Mouse (Mus musculus) liver, embryonic 12.5 days (tissue): ENCODE data around the gene Pdcd6ip. TPM values are rescaled to one million over a fixed set of nuclear protein-coding genes. Genes with fewer than 3 reads are reported as not detected.
"Not testable (repeated sequence)": the region's sequence is repeated elsewhere in the genome, so short reads cannot be mapped to it uniquely, and the experiment has no call there.

ENCODE experiments used
- ATAC-seq: fragments of 200-750 bp; cut with Nextera tagmentation; 2 replicates; pipeline ENCODE4 v1.8.0; 2017; ENCODE audit warnings: moderate number of reproducible peaks, mild to moderate bottlenecking, moderate library complexity
- H3K27ac ChIP-seq: fragments of 300-500 bp; sonication (generic); 2 replicates; pipeline ENCODE4 v1.5.1; 2016; ENCODE audit warnings: mild to moderate bottlenecking
- H3K27me3 ChIP-seq: fragments of 300-500 bp; sonication (generic); replicated peaks from 2 replicates; pipeline ENCODE4 v1.6.1; 2016; ENCODE audit warnings: mild to moderate bottlenecking, moderate library complexity
- H3K36me3 ChIP-seq: fragments of 300-500 bp; sonication (generic); 2 replicates; pipeline ENCODE4 v1.6.1; 2016; ENCODE audit warnings: mild to moderate bottlenecking, moderate library complexity
- H3K4me1 ChIP-seq: fragments of 300-500 bp; sonication (generic); 2 replicates; pipeline ENCODE4 v1.6.1; 2016
- H3K4me2 ChIP-seq: fragments of 300-500 bp; sonication (generic); 2 replicates; pipeline ENCODE4 v1.6.1; 2016; ENCODE audit warnings: mild to moderate bottlenecking, moderate library complexity
- H3K4me3 ChIP-seq: fragments of 300-500 bp; sonication (generic); 2 replicates; pipeline ENCODE4 v1.5.1; 2016; ENCODE audit warnings: mild to moderate bottlenecking, moderate library complexity
- H3K9ac ChIP-seq: fragments of 300-500 bp; sonication (generic); 2 replicates; pipeline ENCODE4 v1.6.1; 2016; ENCODE audit warnings: mild to moderate bottlenecking, moderate library complexity
- H3K9me3 ChIP-seq: fragments of 300-500 bp; sonication (generic); replicated peaks from 2 replicates; pipeline ENCODE4 v1.6.1; 2016; ENCODE audit warnings: mild to moderate bottlenecking, moderate library complexity
- WGBS: fragments of 180-500 bp; shearing (Covaris S2); methylation state at CpG from one replicate; pipeline ENCODE4 v1.1.7; 2016; ENCODE audit not compliant: insufficient replicate concordance; 5-methylcytosine and 5-hydroxymethylcytosine counted together
- polyA plus RNA-seq: library from polyadenylated mRNA; unstranded; fragments of >200 nt; fragmentation: Nextera tagmentation; extraction: Ambion mirVana; gene quantifications from 2 replicates; pipeline ENCODE4 v1.2.1, GENCODE M21; 2016

Gene Pdcd6ip
- polyA plus RNA-seq, 1 experiment from 2014 or later, result 56.1 TPM

GRCm38 (mm10) chr9:113673721-113674120, 34.3 kb downstream of the Pdcd6ip start:
- ATAC-seq, result no peak
- WGBS, result 84% methylated on average over 6 of the region's 6 CpGs
- no peak overlapping the region for H3K27ac ChIP-seq

GRCm38 (mm10) chr9:113672352-113672751, 35.7 kb downstream of the Pdcd6ip start:
- Histone ChIP-seq H3K9me3 (no peaks in the 10 kb centered on the region), H3K36me3 (peaks cover 92% of the 10 kb centered on the region), H3K27ac (no peak overlapping the region), H3K27me3 (no peaks in the 10 kb centered on the region), H3K4me1 (no peaks in the 10 kb centered on the region), H3K4me2 (no peak overlapping the region), H3K9ac (no peak overlapping the region), H3K4me3 (no peak overlapping the region)
- no peak for ATAC-seq
- 82% methylated on average over 5 of the region's 5 CpGs for WGBS

More at GRCm38 (mm10) chr9:113673721-113674120, 34.3 kb downstream of the Pdcd6ip start:
- Histone ChIP-seq H3K9ac (no peak overlapping the region), H3K4me1 (no peaks in the 10 kb centered on the region), H3K4me3 (no peak overlapping the region), H3K4me2 (no peak overlapping the region), H3K27me3 (no peaks in the 10 kb centered on the region), H3K9me3 (no peaks in the 10 kb centered on the region), H3K36me3 (peaks cover 92% of the 10 kb centered on the region)

- no peaks in the 10 kb centered on the region for H3K27me3 ChIP-seq
- WGBS, result 80% methylated on average over 1 of the region's 1 CpGs
These were observed 37.3 kb downstream of the Pdcd6ip start for GRCm38 (mm10) chr9:113670857-113671106.

GRCm38 (mm10) chr9:113670105-113670856, 37.8 kb downstream of the Pdcd6ip start:
- Histone ChIP-seq H3K9ac (no peak overlapping the region), H3K4me2 (no peak overlapping the region), H3K27ac (no peak overlapping the region), H3K4me3 (no peak overlapping the region), H3K27me3 (no peaks in the 10 kb centered on the region), H3K4me1 (no peaks in the 10 kb centered on the region), H3K9me3 (no peaks in the 10 kb centered on the region), H3K36me3 (peaks cover 93% of the 10 kb centered on the region)
- WGBS, result 83% methylated on average over 7 of the region's 7 CpGs
- no peak for ATAC-seq

More at GRCm38 (mm10) chr9:113670857-113671106, 37.3 kb downstream of the Pdcd6ip start:
- no peak for ATAC-seq
- Histone ChIP-seq H3K4me3 (no peak overlapping the region), H3K9ac (no peak overlapping the region), H3K27ac (no peak overlapping the region), H3K4me1 (no peaks in the 10 kb centered on the region), H3K36me3 (peaks cover 92% of the 10 kb centered on the region), H3K4me2 (no peak overlapping the region), H3K9me3 (no peaks in the 10 kb centered on the region)

GRCm38 (mm10) chr9:113663476-113663875, 44.6 kb downstream of the Pdcd6ip start:
- H3K9me3 ChIP-seq, result no peaks in the 10 kb centered on the region
- no peaks in the 10 kb centered on the region for H3K27me3 ChIP-seq
- H3K9ac ChIP-seq, result no peak overlapping the region
- H3K36me3 ChIP-seq, result peaks cover 91% of the 10 kb centered on the region
- H3K4me3 ChIP-seq, result no peak overlapping the region
- no peak for ATAC-seq
- H3K4me1 ChIP-seq, result no peaks in the 10 kb centered on the region
- H3K27ac ChIP-seq, result no peak overlapping the region
- no peak overlapping the region for H3K4me2 ChIP-seq
- WGBS, result 71% methylated on average over 4 of the region's 4 CpGs

- no peaks in the 10 kb centered on the region for H3K4me1 ChIP-seq
- no peak for ATAC-seq
- peaks cover 94% of the 10 kb centered on the region for H3K36me3 ChIP-seq
- H3K27me3 ChIP-seq, result no peaks in the 10 kb centered on the region
- no peak overlapping the region for H3K27ac ChIP-seq
- no peak overlapping the region for H3K4me2 ChIP-seq
- no peaks in the 10 kb centered on the region for H3K9me3 ChIP-seq
- 82% methylated on average over 1 of the region's 1 CpGs for WGBS
- no peak overlapping the region for H3K4me3 ChIP-seq
- no peak overlapping the region for H3K9ac ChIP-seq
These were observed 50.2 kb downstream of the Pdcd6ip start for GRCm38 (mm10) chr9:113657837-113658236.

GRCm38 (mm10) chr9:113653571-113653970, 54.5 kb downstream of the Pdcd6ip start:
- 82% methylated on average over 8 of the region's 8 CpGs for WGBS

GRCm38 (mm10) chr9:113650787-113651186, 57.3 kb downstream of the Pdcd6ip start:
- Histone ChIP-seq H3K27me3 (no peaks in the 10 kb centered on the region), H3K4me3 (no peak overlapping the region), H3K4me2 (no peak overlapping the region), H3K9ac (no peak overlapping the region), H3K9me3 (no peaks in the 10 kb centered on the region), H3K4me1 (no peaks in the 10 kb centered on the region), H3K36me3 (peaks cover 36% of the 10 kb centered on the region), H3K27ac (no peak overlapping the region)
- ATAC-seq, result no peak
- WGBS, result 86% methylated on average over 8 of the region's 8 CpGs

More at GRCm38 (mm10) chr9:113653571-113653970, 54.5 kb downstream of the Pdcd6ip start:
- ATAC-seq, result no peak
- H3K9ac ChIP-seq, result no peak overlapping the region
- no peaks in the 10 kb centered on the region for H3K27me3 ChIP-seq
- H3K27ac ChIP-seq, result no peak overlapping the region
- no peak overlapping the region for H3K4me2 ChIP-seq
- H3K4me3 ChIP-seq, result no peak overlapping the region
- H3K4me1 ChIP-seq, result no peaks in the 10 kb centered on the region
- no peaks in the 10 kb centered on the region for H3K9me3 ChIP-seq
- H3K36me3 ChIP-seq, result peaks cover 62% of the 10 kb centered on the region

- not testable (repeated sequence) for H3K4me1 ChIP-seq, H3K4me2 ChIP-seq, H3K4me3 ChIP-seq, H3K27me3 ChIP-seq, H3K9ac ChIP-seq, H3K27ac ChIP-seq, ATAC-seq, H3K9me3 ChIP-seq
- WGBS, result 64% methylated on average over 8 of the region's 8 CpGs
- H3K36me3 ChIP-seq, result peaks cover 21% of the 10 kb centered on the region
These were observed 58.8 kb downstream of the Pdcd6ip start for GRCm38 (mm10) chr9:113649211-113649610.

- H3K4me3 ChIP-seq, result no peak overlapping the region
- WGBS, result 35% methylated on average over 5 of the region's 5 CpGs
- no peaks in the 10 kb centered on the region for H3K4me1 ChIP-seq
- H3K27me3 ChIP-seq, result no peaks in the 10 kb centered on the region
- ATAC-seq, result no peak
- no peaks in the 10 kb centered on the region for H3K9me3 ChIP-seq
- H3K9ac ChIP-seq, result no peak overlapping the region
- no peaks in the 10 kb centered on the region for H3K36me3 ChIP-seq
- H3K4me2 ChIP-seq, result no peak overlapping the region
- no peak overlapping the region for H3K27ac ChIP-seq
These were observed 62.3 kb downstream of the Pdcd6ip start for GRCm38 (mm10) chr9:113645837-113646169.

GRCm38 (mm10) chr9:113645153-113645836, 62.8 kb downstream of the Pdcd6ip start:
- Histone ChIP-seq H3K36me3 (no peaks in the 10 kb centered on the region), H3K27ac (no peak overlapping the region), H3K27me3 (no peaks in the 10 kb centered on the region), H3K4me2 (no peak overlapping the region), H3K9ac (no peak overlapping the region), H3K4me3 (no peak overlapping the region), H3K4me1 (no peaks in the 10 kb centered on the region), H3K9me3 (no peaks in the 10 kb centered on the region)
- ATAC-seq, result no peak
- WGBS, result 26% methylated on average over 11 of the region's 11 CpGs

GRCm38 (mm10) chr9:113644701-113645100, 63.4 kb downstream of the Pdcd6ip start:
- no peak overlapping the region for H3K9ac ChIP-seq
- no peaks in the 10 kb centered on the region for H3K36me3 ChIP-seq
- H3K27me3 ChIP-seq, result no peaks in the 10 kb centered on the region
- ATAC-seq, result no peak
- H3K27ac ChIP-seq, result no peak overlapping the region
- H3K9me3 ChIP-seq, result no peaks in the 10 kb centered on the region
- no peak overlapping the region for H3K4me3 ChIP-seq
- WGBS, result 71% methylated on average over 5 of the region's 5 CpGs
- H3K4me1 ChIP-seq, result no peaks in the 10 kb centered on the region
- H3K4me2 ChIP-seq, result no peak overlapping the region
